Mouse (Mus musculus) kidney, adult 2 months (tissue): ENCODE measurements at regions not wholly inside any gene's neighbourhood (a gene's known extent, or its start where the extent isn't known, plus 50 kb on each side); places are given as distances from the start of the nearest gene placed in this dataset.

ENCODE experiments used
- CTCF ChIP-seq: fragments of 200-500 bp; conservative IDR thresholded peaks from 2 replicates; pipeline ENCODE4 v1.5.1; 2011; ENCODE audit warnings: low read depth, mild to moderate bottlenecking, control low read depth, low read length, moderate library complexity, mixed read lengths; ENCODE audit not compliant: insufficient read depth, insufficient read length
- POLR2A ChIP-seq: fragments of 200-500 bp; IDR thresholded peaks from one replicate; pipeline ENCODE4 v1.6.1; 2011; ENCODE audit warnings: low read depth, low read length, control low read depth

DNA sequence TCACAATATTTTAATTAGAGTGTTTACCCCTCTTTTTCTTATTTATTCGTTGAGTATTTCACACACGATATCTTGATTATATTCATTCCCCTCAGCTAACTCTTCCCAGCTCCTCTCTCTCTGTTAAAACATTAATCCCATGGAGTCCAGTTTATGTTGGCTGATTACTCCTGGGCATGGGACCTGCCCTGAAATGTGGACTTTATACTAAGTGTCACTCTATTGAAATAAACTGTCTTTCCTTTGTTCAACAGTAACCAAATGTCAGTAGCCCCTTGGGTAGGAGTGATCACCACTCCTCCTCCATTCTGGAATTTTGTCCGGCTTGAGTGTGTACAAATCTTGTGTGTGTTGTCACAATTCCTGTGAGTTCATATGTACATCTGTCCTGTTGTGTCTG, 113.4 kb downstream of the Cdc42ep3 start:
- TF ChIP-seq CTCF (no peak), POLR2A (no peak)
